Mouse (Mus musculus) small intestine, adult 2 months (tissue): ENCODE data around the gene Srrd. TPM values are rescaled to one million over a fixed set of nuclear protein-coding genes. Genes with fewer than 3 reads are reported as not detected.

Experiments
- H3K27ac ChIP-seq: fragments of 200-500 bp; 2 replicates; pipeline ENCODE4 v1.5.1; 2012; ENCODE audit warnings: low read depth, low read length, control low read depth, inconsistent platforms; ENCODE audit not compliant: insufficient read depth
- H3K27me3 ChIP-seq: fragments of 200-500 bp; 2 replicates; pipeline ENCODE4 v1.6.1; 2012; ENCODE audit warnings: mild to moderate bottlenecking, moderate library complexity, low read length, inconsistent platforms; ENCODE audit not compliant: control insufficient read depth, insufficient read depth
- H3K36me3 ChIP-seq: fragments of 200-500 bp; 2 replicates; pipeline ENCODE4 v1.6.1; 2012; ENCODE audit warnings: mild to moderate bottlenecking, low read length, control low read depth, inconsistent platforms; ENCODE audit not compliant: control insufficient read depth, insufficient read depth
- H3K4me1 ChIP-seq: fragments of 200-500 bp; 2 replicates; pipeline ENCODE4 v1.6.1; 2012; ENCODE audit warnings: low read length, inconsistent platforms, mixed read lengths; ENCODE audit not compliant: control insufficient read depth, insufficient read depth, insufficient read length
- H3K4me3 ChIP-seq: fragments of 200-500 bp; 2 replicates; pipeline ENCODE4 v1.5.1; 2012; ENCODE audit warnings: low read depth, mild to moderate bottlenecking, control low read depth, inconsistent platforms, low read length, moderate library complexity
- CTCF ChIP-seq: fragments of 200-500 bp; IDR thresholded peaks from 2 replicates; pipeline ENCODE4 v1.5.1; 2012; ENCODE audit warnings: low read depth, mild to moderate bottlenecking, control low read depth, inconsistent platforms, low read length, moderate library complexity, mixed read lengths; ENCODE audit not compliant: insufficient replicate concordance, insufficient read length; ENCODE audit errors: extremely low read depth
- POLR2A ChIP-seq: fragments of 200-500 bp; IDR thresholded peaks from 2 replicates; pipeline ENCODE4 v1.6.1; 2012; ENCODE audit warnings: low read depth, mild to moderate bottlenecking, control low read depth, inconsistent platforms, low read length, moderate library complexity
- WGBS: fragments of 180-500 bp; shearing (Covaris S2); methylation state at CpG from one replicate; pipeline ENCODE4 v1.1.7; 2018; 5-methylcytosine and 5-hydroxymethylcytosine counted together
- polyA plus RNA-seq: library from polyadenylated mRNA; depleted of rRNA; stranded (reverse); fragments of >200 nt; gene quantifications from 2 replicates; pipeline ENCODE4 v1.2.3, GENCODE M21; 2012

Gene Srrd
- polyA plus RNA-seq, 1 experiment: 34.1 TPM

- Histone ChIP-seq H3K27me3 (no peaks in the 10 kb centered on the region), H3K4me1 (peaks cover 23% of the 10 kb centered on the region; the same call in 1 of the 2 replicates), H3K36me3 (peaks cover 12% of the 10 kb centered on the region), H3K27ac (peak overlapping the region; percentile 73), H3K4me3 (peak overlapping the region; percentile 8; the same call in 1 of the 2 replicates)
- no peak for TF ChIP-seq CTCF
- 26% methylated on average over 6 of the region's 6 CpGs for WGBS
Measured at GRCm38 (mm10) chr5:112344092-112344960, 1.5 kb upstream of the Srrd start.

- Histone ChIP-seq H3K4me3 (peak overlapping the region; percentile 97), H3K4me1 (peaks cover 23% of the 10 kb centered on the region; the same call in 1 of the 2 replicates), H3K27me3 (no peaks in the 10 kb centered on the region), H3K36me3 (peaks cover 16% of the 10 kb centered on the region), H3K27ac (peak overlapping the region; percentile 73; the same call in 1 of the 2 replicates)
- TF ChIP-seq CTCF (no peak), POLR2A (no peak)
- WGBS: under 1% methylated on average over 24 of the region's 24 CpGs
Measured at GRCm38 (mm10) chr5:112343205-112343595, 360 bp upstream of the Srrd start.

GRCm38 (mm10) chr5:112339215-112339614 is 3.6 kb downstream of the Srrd start:
- no peak overlapping the region for H3K27ac ChIP-seq
- H3K4me1 ChIP-seq: peaks cover 11% of the 10 kb centered on the region; the same call in 1 of the 2 replicates
- peaks cover 47% of the 10 kb centered on the region for H3K36me3 ChIP-seq
- H3K27me3 ChIP-seq: no peaks in the 10 kb centered on the region
- TF ChIP-seq POLR2A (no peak), CTCF (no peak)
- no peak overlapping the region for H3K4me3 ChIP-seq
- WGBS: 58% methylated on average over 7 of the region's 7 CpGs

GRCm38 (mm10) chr5:112337004-112337403 is 5.8 kb downstream of the Srrd start:
- Histone ChIP-seq H3K27ac (no peak overlapping the region), H3K27me3 (no peaks in the 10 kb centered on the region), H3K4me1 (no peaks in the 10 kb centered on the region; the same call in 1 of the 2 replicates), H3K36me3 (peaks cover 69% of the 10 kb centered on the region), H3K4me3 (no peak overlapping the region)
- TF ChIP-seq CTCF (no peak), POLR2A (no peak)
- 92% methylated on average over 22 of the region's 22 CpGs for WGBS

- Histone ChIP-seq H3K4me3 (no peak overlapping the region), H3K36me3 (peaks cover 83% of the 10 kb centered on the region)
- TF ChIP-seq POLR2A (no peak), CTCF (peak; percentile 67; the same call in 1 of the 2 replicates)
Measured at GRCm38 (mm10) chr5:112335473-112335872, 7.4 kb downstream of the Srrd start.

GRCm38 (mm10) chr5:112329805-112330564 is 12.9 kb downstream of the Srrd start:
- no peaks in the 10 kb centered on the region for H3K27me3 ChIP-seq
- peaks cover 59% of the 10 kb centered on the region for H3K36me3 ChIP-seq
- no peak for TF ChIP-seq POLR2A
- TF ChIP-seq CTCF: no peak
- H3K4me1 ChIP-seq: peaks cover 2% of the 10 kb centered on the region
- 90% methylated on average over 14 of the region's 14 CpGs for WGBS
- H3K27ac ChIP-seq: no peak overlapping the region
- H3K4me3 ChIP-seq: no peak overlapping the region

More at GRCm38 (mm10) chr5:112335473-112335872, 7.4 kb downstream of the Srrd start:
- H3K4me1 ChIP-seq: no peaks in the 10 kb centered on the region
- H3K27me3 ChIP-seq: no peaks in the 10 kb centered on the region
- no peak overlapping the region for H3K27ac ChIP-seq
- WGBS: 39% methylated on average over 2 of the region's 2 CpGs

- Histone ChIP-seq H3K4me1 (peaks cover 5% of the 10 kb centered on the region), H3K27me3 (no peaks in the 10 kb centered on the region), H3K36me3 (peaks cover 38% of the 10 kb centered on the region), H3K4me3 (no peak overlapping the region), H3K27ac (no peak overlapping the region)
- TF ChIP-seq CTCF: no peak
- TF ChIP-seq POLR2A: no peak
- WGBS: 87% methylated on average over 15 of the region's 15 CpGs
Measured at GRCm38 (mm10) chr5:112327854-112328253, 15.0 kb downstream of the Srrd start.
